Mouse (Mus musculus): ENCODE data around the gene Ccnl2.

Gene Ccnl2

GRCm38 (mm10) chr4:155871404-155871803, 59.1 kb downstream of the Ccnl2 start:
- DNase-seq = no peak

Measured in layer of hippocampus, adult 9-11 months (tissue).